Mouse (Mus musculus): ENCODE results near the gene 9530077C05Rik. TPM values are rescaled to one million over a fixed set of nuclear protein-coding genes. Genes with fewer than 3 reads are reported as not detected.
"Not testable (repeated sequence)": the region's sequence is repeated elsewhere in the genome, so short reads cannot be mapped to it uniquely, and the experiment has no call there.

The 9530077C05Rik gene
- polyA plus RNA-seq, 1 experiment from 2014 or later: 8.3 TPM

DNA sequence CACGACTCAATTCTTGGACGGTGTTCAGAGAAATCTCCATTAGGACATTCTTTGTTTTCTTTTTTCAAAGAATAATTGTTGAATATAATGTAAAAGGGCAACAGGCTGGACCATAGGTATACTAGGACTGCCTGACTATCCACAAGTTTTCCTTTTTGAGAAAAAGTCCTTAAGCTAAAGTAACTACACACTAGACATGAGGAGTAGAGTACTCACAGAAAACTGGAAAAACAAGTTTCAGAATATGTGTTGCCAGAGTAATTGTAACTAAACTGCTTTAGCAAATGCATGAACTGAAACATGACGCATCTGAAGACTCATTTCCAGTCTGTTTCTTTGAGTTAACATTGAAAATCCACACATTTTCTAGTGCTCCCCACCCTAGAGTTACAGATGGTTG lies 5.9 kb upstream of the 9530077C05Rik start:
- WGBS: 88% methylated on average over 3 of the region's 3 CpGs
- H3K27me3 ChIP-seq (ENCODE audit: control insufficient read depth, insufficient read depth, low read length): no peaks in the 10 kb centered on the region
- H3K4me1 ChIP-seq (ENCODE audit: control insufficient read depth, insufficient read depth, low read length): no peaks in the 10 kb centered on the region
- H3K9ac ChIP-seq (ENCODE audit: low read length): no peak overlapping the region
- no peaks in the 10 kb centered on the region for H3K9me3 ChIP-seq (ENCODE audit: control insufficient read depth, low read length)
- DNase-seq (ENCODE audit: low spot score) (no peak), ATAC-seq (ENCODE audit: insufficient read depth, low FRiP score, low TSS enrichment) (no peak)
- no peak overlapping the region for H3K4me3 ChIP-seq (ENCODE audit: low read depth, low read length)
- H3K4me2 ChIP-seq (ENCODE audit: low read depth): no peak overlapping the region
- H3K27ac ChIP-seq (ENCODE audit: low read depth, low read length): no peak overlapping the region
- no peaks in the 10 kb centered on the region for H3K36me3 ChIP-seq (ENCODE audit: control insufficient read depth, insufficient read depth, low read length)

DNA sequence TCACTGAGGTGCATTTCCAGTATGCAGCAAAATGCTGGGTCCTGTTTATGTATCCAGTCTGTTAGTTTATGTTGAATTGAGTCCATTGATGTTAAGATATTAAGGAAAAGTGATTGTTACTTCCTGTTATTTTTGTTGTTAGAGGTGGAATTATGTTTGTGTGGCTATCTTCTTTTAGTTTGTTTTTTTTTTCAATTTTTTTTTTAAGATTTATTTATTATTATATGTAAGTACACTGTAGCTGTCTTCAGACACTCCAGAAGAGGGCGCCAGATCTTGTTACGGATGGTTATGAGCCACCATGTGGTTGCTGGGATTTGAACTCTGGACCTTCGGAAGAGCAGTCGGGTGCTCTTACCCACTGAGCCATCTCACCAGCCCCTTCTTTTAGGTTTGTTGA lies 3.7 kb upstream of the 9530077C05Rik start:
- not testable (repeated sequence) for ATAC-seq (ENCODE audit: insufficient read depth, low FRiP score, low TSS enrichment)
- 80% methylated on average over 3 of the region's 4 CpGs for WGBS

DNA sequence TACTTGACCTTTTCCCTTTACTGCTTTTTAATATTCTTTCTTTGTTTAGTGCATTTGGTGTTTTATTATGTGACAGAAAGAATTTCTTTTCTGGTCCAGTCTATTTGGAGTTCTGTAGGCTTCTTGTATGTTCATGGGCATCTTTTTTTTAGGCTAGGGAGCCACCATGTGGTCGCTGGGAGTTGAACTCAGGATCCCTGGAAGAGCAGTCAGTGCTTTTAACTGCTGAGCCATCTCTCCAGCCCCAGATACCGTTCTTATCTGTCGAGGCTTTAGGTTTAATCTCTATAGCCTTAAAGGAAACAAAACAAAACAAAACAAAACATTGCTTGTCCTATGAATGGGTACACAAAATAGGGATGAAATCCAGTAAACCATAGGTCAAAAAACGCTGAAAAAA lies 3.0 kb upstream of the 9530077C05Rik start:
- not testable (repeated sequence) for H3K4me3 ChIP-seq (ENCODE audit: low read depth, low read length); ATAC-seq (ENCODE audit: insufficient read depth, low FRiP score, low TSS enrichment); H3K4me2 ChIP-seq (ENCODE audit: low read depth); H3K27me3 ChIP-seq (ENCODE audit: control insufficient read depth, insufficient read depth, low read length); H3K9me3 ChIP-seq (ENCODE audit: control insufficient read depth, low read length); H3K36me3 ChIP-seq (ENCODE audit: control insufficient read depth, insufficient read depth, low read length); H3K27ac ChIP-seq (ENCODE audit: low read depth, low read length); H3K9ac ChIP-seq (ENCODE audit: low read length); DNase-seq (ENCODE audit: low spot score); H3K4me1 ChIP-seq (ENCODE audit: control insufficient read depth, insufficient read depth, low read length)
- 40% methylated on average over 4 of the region's 4 CpGs for WGBS

More for the DNA sequence above, 3.7 kb upstream of the 9530077C05Rik start:
- H3K27ac ChIP-seq (ENCODE audit: low read depth, low read length); H3K9me3 ChIP-seq (ENCODE audit: control insufficient read depth, low read length); H3K4me3 ChIP-seq (ENCODE audit: low read depth, low read length); H3K27me3 ChIP-seq (ENCODE audit: control insufficient read depth, insufficient read depth, low read length); H3K4me1 ChIP-seq (ENCODE audit: control insufficient read depth, insufficient read depth, low read length); H3K9ac ChIP-seq (ENCODE audit: low read length); H3K4me2 ChIP-seq (ENCODE audit: low read depth); H3K36me3 ChIP-seq (ENCODE audit: control insufficient read depth, insufficient read depth, low read length); DNase-seq (ENCODE audit: low spot score): not testable (repeated sequence)

DNA sequence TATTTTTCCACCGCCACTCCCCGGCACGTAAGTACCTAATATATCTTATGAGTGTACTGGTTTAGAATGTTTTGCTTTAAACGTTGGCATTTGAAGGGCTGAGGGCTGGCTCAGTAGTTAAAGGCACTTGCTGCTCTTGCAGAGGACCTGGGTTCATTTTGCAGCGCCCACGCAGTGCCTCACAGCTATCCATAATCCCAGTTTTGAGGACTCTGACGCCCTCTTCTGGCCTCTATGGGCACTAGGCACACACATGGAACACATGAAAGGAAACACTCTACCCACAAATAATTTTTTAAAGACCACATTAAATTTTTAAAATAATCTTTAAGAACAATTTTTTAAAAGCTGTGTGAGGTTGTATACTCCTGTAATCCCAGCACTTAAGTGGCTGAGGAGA lies 1.8 kb upstream of the 9530077C05Rik start:
- Histone ChIP-seq H3K36me3 (ENCODE audit: control insufficient read depth, insufficient read depth, low read length) (no peaks in the 10 kb centered on the region), H3K9me3 (ENCODE audit: control insufficient read depth, low read length) (no peaks in the 10 kb centered on the region), H3K4me3 (ENCODE audit: low read depth, low read length) (no peak overlapping the region), H3K27ac (ENCODE audit: low read depth, low read length) (no peak overlapping the region), H3K9ac (ENCODE audit: low read length) (no peak overlapping the region), H3K4me1 (ENCODE audit: control insufficient read depth, insufficient read depth, low read length) (no peaks in the 10 kb centered on the region), H3K4me2 (ENCODE audit: low read depth) (no peak overlapping the region), H3K27me3 (ENCODE audit: control insufficient read depth, insufficient read depth, low read length) (no peaks in the 10 kb centered on the region)
- no peak for DNase-seq (ENCODE audit: low spot score)
- ATAC-seq (ENCODE audit: insufficient read depth, low FRiP score, low TSS enrichment): no peak
- 77% methylated on average over 7 of the region's 7 CpGs for WGBS

GRCm38 (mm10) chr9:22416187-22416586 lies 4.9 kb downstream of the 9530077C05Rik start:
- no peak for ATAC-seq (ENCODE audit: insufficient read depth, low FRiP score, low TSS enrichment)
- H3K4me2 ChIP-seq (ENCODE audit: low read depth): no peak overlapping the region
- WGBS: 72% methylated on average over 3 of the region's 3 CpGs

GRCm38 (mm10) chr9:22417547-22417946 lies 6.2 kb downstream of the 9530077C05Rik start:
- no peak for ATAC-seq (ENCODE audit: insufficient read depth, low FRiP score, low TSS enrichment)
- no peak overlapping the region for H3K4me2 ChIP-seq (ENCODE audit: low read depth)
- no peak for DNase-seq (ENCODE audit: low spot score)
- no peaks in the 10 kb centered on the region for H3K36me3 ChIP-seq (ENCODE audit: control insufficient read depth, insufficient read depth, low read length)
- H3K4me3 ChIP-seq (ENCODE audit: low read depth, low read length): no peak overlapping the region
- H3K27ac ChIP-seq (ENCODE audit: low read depth, low read length): no peak overlapping the region
- WGBS: 65% methylated on average over 6 of the region's 6 CpGs
- H3K4me1 ChIP-seq (ENCODE audit: control insufficient read depth, insufficient read depth, low read length): no peaks in the 10 kb centered on the region
- no peaks in the 10 kb centered on the region for H3K27me3 ChIP-seq (ENCODE audit: control insufficient read depth, insufficient read depth, low read length)
- no peaks in the 10 kb centered on the region for H3K9me3 ChIP-seq (ENCODE audit: control insufficient read depth, low read length)
- no peak overlapping the region for H3K9ac ChIP-seq (ENCODE audit: low read length)

More at GRCm38 (mm10) chr9:22416187-22416586, 4.9 kb downstream of the 9530077C05Rik start:
- Histone ChIP-seq H3K9ac (ENCODE audit: low read length) (no peak overlapping the region), H3K27ac (ENCODE audit: low read depth, low read length) (no peak overlapping the region), H3K9me3 (ENCODE audit: control insufficient read depth, low read length) (no peaks in the 10 kb centered on the region), H3K36me3 (ENCODE audit: control insufficient read depth, insufficient read depth, low read length) (no peaks in the 10 kb centered on the region), H3K27me3 (ENCODE audit: control insufficient read depth, insufficient read depth, low read length) (no peaks in the 10 kb centered on the region), H3K4me3 (ENCODE audit: low read depth, low read length) (no peak overlapping the region), H3K4me1 (ENCODE audit: control insufficient read depth, insufficient read depth, low read length) (no peaks in the 10 kb centered on the region)
- DNase-seq (ENCODE audit: low spot score): no peak

GRCm38 (mm10) chr9:22419877-22420276 lies 8.6 kb downstream of the 9530077C05Rik start:
- H3K4me2 ChIP-seq (ENCODE audit: low read depth): no peak overlapping the region
- DNase-seq (ENCODE audit: low spot score) (no peak), ATAC-seq (ENCODE audit: insufficient read depth, low FRiP score, low TSS enrichment) (no peak)
- 88% methylated on average over 3 of the region's 3 CpGs for WGBS
- no peak overlapping the region for H3K27ac ChIP-seq (ENCODE audit: low read depth, low read length)
- no peaks in the 10 kb centered on the region for H3K4me1 ChIP-seq (ENCODE audit: control insufficient read depth, insufficient read depth, low read length)
- no peak overlapping the region for H3K9ac ChIP-seq (ENCODE audit: low read length)
- H3K4me3 ChIP-seq (ENCODE audit: low read depth, low read length): no peak overlapping the region
- no peaks in the 10 kb centered on the region for H3K9me3 ChIP-seq (ENCODE audit: control insufficient read depth, low read length)
- H3K27me3 ChIP-seq (ENCODE audit: control insufficient read depth, insufficient read depth, low read length): no peaks in the 10 kb centered on the region
- H3K36me3 ChIP-seq (ENCODE audit: control insufficient read depth, insufficient read depth, low read length): no peaks in the 10 kb centered on the region

GRCm38 (mm10) chr9:22420491-22420890 lies 9.2 kb downstream of the 9530077C05Rik start:
- 34% methylated on average over 7 of the region's 7 CpGs for WGBS
- H3K9ac ChIP-seq (ENCODE audit: low read length): no peak overlapping the region
- ATAC-seq (ENCODE audit: insufficient read depth, low FRiP score, low TSS enrichment) (no peak), DNase-seq (ENCODE audit: low spot score) (no peak)
- H3K9me3 ChIP-seq (ENCODE audit: control insufficient read depth, low read length): no peaks in the 10 kb centered on the region
- no peaks in the 10 kb centered on the region for H3K27me3 ChIP-seq (ENCODE audit: control insufficient read depth, insufficient read depth, low read length)
- no peak overlapping the region for H3K4me3 ChIP-seq (ENCODE audit: low read depth, low read length)
- no peaks in the 10 kb centered on the region for H3K36me3 ChIP-seq (ENCODE audit: control insufficient read depth, insufficient read depth, low read length)
- H3K4me2 ChIP-seq (ENCODE audit: low read depth): no peak overlapping the region
- H3K27ac ChIP-seq (ENCODE audit: low read depth, low read length): no peak overlapping the region
- H3K4me1 ChIP-seq (ENCODE audit: control insufficient read depth, insufficient read depth, low read length): no peaks in the 10 kb centered on the region

DNA sequence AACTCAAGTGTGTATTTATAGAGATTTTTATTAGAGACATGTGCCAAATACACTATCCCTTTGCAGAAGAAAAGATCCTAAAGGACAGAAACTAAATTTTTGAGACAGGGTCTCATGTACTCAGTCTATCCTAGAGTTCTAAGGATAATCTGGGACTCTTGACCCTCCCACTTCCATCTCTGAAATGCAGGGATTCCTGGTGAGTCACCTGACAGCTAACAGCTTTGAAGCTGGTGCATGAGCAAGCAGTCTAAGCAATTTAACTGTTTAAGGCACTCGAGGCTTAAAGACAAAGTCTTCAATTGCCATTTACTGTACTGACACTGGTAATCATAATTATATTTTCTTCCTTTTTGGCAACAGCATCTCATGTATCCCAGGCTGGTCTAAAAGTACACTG lies 11.2 kb downstream of the 9530077C05Rik start:
- no peak overlapping the region for H3K4me3 ChIP-seq (ENCODE audit: low read depth, low read length)
- no peaks in the 10 kb centered on the region for H3K9me3 ChIP-seq (ENCODE audit: control insufficient read depth, low read length)
- DNase-seq (ENCODE audit: low spot score) (no peak), ATAC-seq (ENCODE audit: insufficient read depth, low FRiP score, low TSS enrichment) (no peak)
- 58% methylated on average over 1 of the region's 1 CpGs for WGBS
- no peaks in the 10 kb centered on the region for H3K36me3 ChIP-seq (ENCODE audit: control insufficient read depth, insufficient read depth, low read length)
- no peaks in the 10 kb centered on the region for H3K4me1 ChIP-seq (ENCODE audit: control insufficient read depth, insufficient read depth, low read length)
- H3K27me3 ChIP-seq (ENCODE audit: control insufficient read depth, insufficient read depth, low read length): no peaks in the 10 kb centered on the region
- H3K27ac ChIP-seq (ENCODE audit: low read depth, low read length): no peak overlapping the region
- no peak overlapping the region for H3K4me2 ChIP-seq (ENCODE audit: low read depth)
- H3K9ac ChIP-seq (ENCODE audit: low read length): no peak overlapping the region

Data from neural tube, embryonic 11.5 days (tissue).